Mouse (Mus musculus) limb, embryonic 12.5 days (tissue): Measurements from ENCODE around the gene Zc2hc1b. TPM values are rescaled to one million over a fixed set of nuclear protein-coding genes. Genes with fewer than 3 reads are reported as not detected.

ENCODE experiments used
- ATAC-seq: fragments of 200-750 bp; cut with Nextera tagmentation; 2 replicates; pipeline ENCODE4 v1.8.0; 2017; ENCODE audit warnings: low read depth, moderate TSS enrichment; ENCODE audit not compliant: insufficient number of reproducible peaks, insufficient read depth, low FRiP score, low TSS enrichment
- H3K27ac ChIP-seq: fragments of 300-500 bp; sonication (generic); 2 replicates; pipeline ENCODE4 v1.5.1; 2016; ENCODE audit warnings: mild to moderate bottlenecking, moderate library complexity
- H3K27me3 ChIP-seq: fragments of 300-500 bp; sonication (generic); 2 replicates; pipeline ENCODE4 v1.6.1; 2016; ENCODE audit warnings: mild to moderate bottlenecking, moderate library complexity
- H3K36me3 ChIP-seq: fragments of 300-500 bp; sonication (generic); 2 replicates; pipeline ENCODE4 v1.6.1; 2016; ENCODE audit warnings: mild to moderate bottlenecking, moderate library complexity
- H3K4me1 ChIP-seq: fragments of 300-500 bp; sonication (generic); replicated peaks from 2 replicates; pipeline ENCODE4 v1.6.1; 2016
- H3K4me2 ChIP-seq: fragments of 300-500 bp; sonication (generic); 2 replicates; pipeline ENCODE4 v1.6.1; 2016; ENCODE audit warnings: mild to moderate bottlenecking, moderate library complexity
- H3K4me3 ChIP-seq: fragments of 300-500 bp; sonication (generic); replicated peaks from 2 replicates; pipeline ENCODE4 v1.5.1; 2016; ENCODE audit warnings: mild to moderate bottlenecking
- H3K9ac ChIP-seq: fragments of 300-500 bp; sonication (generic); replicated peaks from 2 replicates; pipeline ENCODE4 v1.6.1; 2016; ENCODE audit warnings: mild to moderate bottlenecking, moderate library complexity
- H3K9me3 ChIP-seq: fragments of 300-500 bp; sonication (generic); 2 replicates; pipeline ENCODE4 v1.6.1; 2016; ENCODE audit warnings: mild to moderate bottlenecking, moderate library complexity
- WGBS: fragments of 180-500 bp; shearing (Covaris S2); methylation state at CpG from one replicate; pipeline ENCODE4 v1.1.7; 2016; 5-methylcytosine and 5-hydroxymethylcytosine counted together
- polyA plus RNA-seq: library from polyadenylated mRNA; unstranded; fragments of >200 nt; fragmentation: Nextera tagmentation; extraction: Ambion mirVana; gene quantifications from 2 replicates; pipeline ENCODE4 v1.2.1, GENCODE M21; 2016

The Zc2hc1b gene
- polyA plus RNA-seq, 1 experiment from 2014 or later, result not detected

DNA sequence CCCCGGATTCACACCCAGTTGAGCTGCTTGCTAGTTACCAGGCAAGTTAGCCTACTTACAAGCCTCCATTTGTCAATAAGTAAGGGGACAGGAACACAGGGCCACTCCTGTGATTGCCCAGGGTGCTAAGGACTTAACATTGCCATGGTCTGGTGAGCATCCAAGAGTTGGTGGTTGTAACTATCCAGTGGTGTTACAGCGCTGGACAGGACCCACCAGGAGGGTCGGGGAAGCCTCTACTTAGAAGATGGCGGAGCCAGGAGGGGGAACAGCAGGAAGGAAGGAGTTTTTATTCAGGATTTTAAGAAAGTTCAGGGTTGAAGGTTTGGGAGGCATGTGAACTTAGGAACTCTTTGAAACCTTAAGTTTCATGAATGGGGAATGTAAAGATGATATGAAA, 64.2 kb downstream of the Zc2hc1b start:
- H3K4me3 ChIP-seq, result no peak overlapping the region
- H3K4me2 ChIP-seq, result no peak overlapping the region
- peaks cover 14% of the 10 kb centered on the region for H3K4me1 ChIP-seq
- no peaks in the 10 kb centered on the region for H3K36me3 ChIP-seq
- ATAC-seq, result no peak
- H3K27me3 ChIP-seq, result no peaks in the 10 kb centered on the region
- no peaks in the 10 kb centered on the region for H3K9me3 ChIP-seq
- no peak overlapping the region for H3K9ac ChIP-seq
- WGBS, result 79% methylated on average over 4 of the region's 4 CpGs
- H3K27ac ChIP-seq, result no peak overlapping the region

DNA sequence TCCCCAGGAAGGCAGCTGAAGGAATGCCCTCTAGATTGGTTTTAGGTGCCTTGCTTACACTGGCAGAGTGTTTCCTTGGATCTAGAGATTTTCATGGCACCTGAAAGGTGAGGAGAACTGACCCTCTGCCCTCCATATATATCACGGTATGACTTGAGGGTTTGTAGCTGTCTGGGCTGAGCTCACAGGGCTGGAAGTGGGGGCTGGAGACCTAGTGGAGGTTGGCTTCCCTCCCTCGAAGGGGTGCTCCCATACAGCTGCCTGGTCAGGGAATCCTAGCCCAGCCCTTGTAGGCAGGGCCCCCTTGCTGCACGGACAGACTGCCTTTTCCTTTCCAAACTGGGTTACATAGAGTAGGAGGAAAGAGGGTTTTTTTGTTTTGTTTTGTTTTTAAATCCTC, 65.0 kb downstream of the Zc2hc1b start:
- H3K4me2 ChIP-seq, result no peak overlapping the region
- no peaks in the 10 kb centered on the region for H3K9me3 ChIP-seq
- H3K27me3 ChIP-seq, result no peaks in the 10 kb centered on the region
- H3K4me3 ChIP-seq, result no peak overlapping the region
- no peak overlapping the region for H3K27ac ChIP-seq
- H3K4me1 ChIP-seq, result peaks cover 21% of the 10 kb centered on the region
- WGBS, result 63% methylated on average over 3 of the region's 3 CpGs
- ATAC-seq, result no peak
- H3K9ac ChIP-seq, result no peak overlapping the region
- H3K36me3 ChIP-seq, result no peaks in the 10 kb centered on the region

DNA sequence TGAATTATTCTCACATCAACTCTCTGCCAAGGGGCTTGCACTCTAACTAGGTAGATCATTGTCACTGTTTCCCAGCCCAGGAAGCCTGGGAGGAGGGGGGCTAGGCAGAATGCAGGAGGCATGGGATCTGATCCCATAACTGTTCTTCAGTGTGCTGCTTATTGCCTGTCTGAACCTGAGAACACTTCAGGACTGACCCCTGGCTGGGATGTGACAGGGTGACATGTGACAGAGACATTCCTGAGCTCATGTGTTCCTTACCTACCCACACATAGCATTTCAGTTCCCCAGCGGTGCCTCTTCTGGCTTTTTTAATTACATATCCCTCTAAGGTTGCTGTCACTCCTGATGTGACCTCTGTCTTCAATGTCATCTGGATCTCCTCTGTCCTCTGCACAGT, 68.0 kb downstream of the Zc2hc1b start:
- ATAC-seq, result no peak
- H3K4me1 ChIP-seq, result peaks cover 19% of the 10 kb centered on the region

DNA sequence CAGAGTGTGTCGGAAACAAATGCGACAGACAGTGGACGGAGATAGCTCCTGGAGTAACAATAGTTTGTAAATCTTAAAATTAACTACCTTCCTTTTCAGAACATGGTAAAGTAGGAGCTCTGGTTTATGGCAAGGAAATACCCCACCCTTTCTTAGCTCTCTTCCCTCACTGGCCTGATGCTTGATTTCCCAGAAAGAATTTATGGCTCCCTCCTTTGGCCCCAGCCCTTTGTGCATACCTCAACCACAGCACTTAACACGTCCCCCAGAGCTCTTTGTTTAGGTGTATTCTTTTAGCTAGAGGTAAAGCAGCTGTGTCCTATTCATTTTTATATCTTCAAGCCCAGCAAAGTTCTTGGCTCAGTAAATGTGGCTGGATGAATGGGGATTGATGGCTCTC, 69.0 kb downstream of the Zc2hc1b start:
- H3K9me3 ChIP-seq, result no peaks in the 10 kb centered on the region
- WGBS, result 54% methylated on average over 4 of the region's 4 CpGs
- H3K4me1 ChIP-seq, result peaks cover 19% of the 10 kb centered on the region
- H3K27me3 ChIP-seq, result no peaks in the 10 kb centered on the region
- no peak overlapping the region for H3K4me2 ChIP-seq
- no peak for ATAC-seq
- H3K9ac ChIP-seq, result no peak overlapping the region
- no peaks in the 10 kb centered on the region for H3K36me3 ChIP-seq
- H3K4me3 ChIP-seq, result no peak overlapping the region
- peak overlapping the region; percentile 24; the same call in 1 of the 2 replicates for H3K27ac ChIP-seq

More for the DNA sequence above, 68.0 kb downstream of the Zc2hc1b start:
- 76% methylated on average over 1 of the region's 1 CpGs for WGBS
- H3K4me3 ChIP-seq, result no peak overlapping the region
- H3K4me2 ChIP-seq, result no peak overlapping the region
- H3K9ac ChIP-seq, result no peak overlapping the region
- no peaks in the 10 kb centered on the region for H3K36me3 ChIP-seq
- no peaks in the 10 kb centered on the region for H3K9me3 ChIP-seq
- no peak overlapping the region for H3K27ac ChIP-seq
- no peaks in the 10 kb centered on the region for H3K27me3 ChIP-seq

DNA sequence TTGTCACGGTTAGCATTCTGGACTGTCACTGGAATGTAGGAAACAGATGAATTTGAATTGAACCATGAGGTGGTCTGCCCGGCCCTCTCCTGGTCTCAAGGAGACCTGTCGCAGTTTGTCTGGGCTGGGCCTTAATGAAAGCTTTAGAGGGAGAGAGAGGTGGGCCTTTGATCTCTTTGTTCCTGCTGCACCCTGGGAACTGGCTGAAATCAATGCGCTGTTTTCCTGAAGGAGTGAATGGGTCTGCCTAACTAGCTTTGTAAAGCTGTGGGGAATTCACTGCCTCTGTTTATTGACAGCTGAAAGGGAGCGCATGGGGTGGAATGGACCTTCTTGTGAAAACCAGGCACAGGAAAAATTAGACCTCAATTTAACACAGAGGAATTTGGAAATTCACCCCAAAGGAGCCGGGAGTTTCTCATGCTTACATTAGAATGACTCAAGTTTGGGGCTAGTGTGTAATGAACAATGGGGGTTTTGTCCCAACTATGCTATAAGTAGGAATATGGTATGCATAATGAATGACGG, 69.7 kb downstream of the Zc2hc1b start:
- H3K4me3 ChIP-seq, result no peak overlapping the region
- peaks cover 19% of the 10 kb centered on the region for H3K4me1 ChIP-seq
- H3K36me3 ChIP-seq, result no peaks in the 10 kb centered on the region
- H3K9ac ChIP-seq, result 0 out of 2 replicates have a peak overlapping the region, but pooled peaks have one; percentile 27
- no peak overlapping the region for H3K4me2 ChIP-seq
- ATAC-seq, result peak; percentile 40; the same call in 1 of the 2 replicates
- H3K27me3 ChIP-seq, result no peaks in the 10 kb centered on the region
- no peaks in the 10 kb centered on the region for H3K9me3 ChIP-seq
- WGBS, result 18% methylated on average over 7 of the region's 7 CpGs
- H3K27ac ChIP-seq, result peak overlapping the region; percentile 84

DNA sequence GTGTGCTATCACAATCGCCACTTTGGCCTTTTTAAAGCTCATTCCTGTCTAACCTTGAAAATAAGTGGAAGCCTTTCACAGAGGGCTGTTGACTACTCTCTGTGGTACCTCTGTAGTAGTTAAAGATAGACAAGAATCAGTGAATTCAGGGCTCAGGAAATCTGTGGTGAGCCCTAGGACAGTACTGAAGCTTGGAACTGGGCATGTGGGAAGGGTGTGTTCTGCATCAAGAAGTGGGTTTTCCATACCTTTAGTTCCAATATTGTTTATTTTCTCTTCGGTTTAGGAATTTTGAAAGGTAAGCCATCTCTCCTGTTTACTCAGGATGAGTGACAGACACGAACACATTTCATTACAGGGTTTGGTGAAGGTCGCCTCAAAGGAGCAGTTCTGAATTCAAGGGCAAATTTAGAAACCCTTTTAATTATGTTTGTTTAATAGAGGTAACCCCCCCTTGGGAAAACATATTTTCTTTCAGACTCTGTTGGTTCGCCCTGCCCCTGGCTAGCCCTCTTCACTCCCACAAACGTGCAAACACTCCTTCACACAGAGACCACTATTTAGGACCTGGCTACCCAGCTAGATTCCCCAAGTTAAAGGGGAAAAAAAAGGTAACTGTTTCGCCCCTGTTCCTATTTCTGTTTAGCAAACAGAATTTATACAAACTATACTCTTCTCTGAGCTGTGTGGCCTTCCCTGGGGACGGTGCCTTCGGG, 70.8 kb downstream of the Zc2hc1b start:
- no peak for ATAC-seq
- H3K36me3 ChIP-seq, result no peaks in the 10 kb centered on the region
- WGBS, result 79% methylated on average over 9 of the region's 9 CpGs

DNA sequence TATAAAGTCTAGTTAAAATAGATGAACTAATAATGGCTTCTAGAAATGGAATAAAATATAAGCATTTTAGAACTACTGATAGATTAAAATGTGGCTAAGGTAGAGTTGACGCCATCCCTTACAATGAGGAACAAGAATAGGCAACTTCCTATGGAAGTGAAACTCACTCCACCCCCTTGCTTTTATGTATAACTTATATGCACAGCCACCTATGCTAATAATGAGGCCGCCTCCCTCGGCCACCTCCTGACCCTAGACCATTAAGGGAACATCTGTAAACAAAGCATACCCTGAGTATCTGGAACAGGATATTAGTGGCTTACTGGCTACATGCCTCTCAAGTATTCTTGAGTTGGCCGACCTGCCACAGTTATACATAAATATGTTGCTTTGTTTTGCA, 74.0 kb downstream of the Zc2hc1b start:
- ATAC-seq, result no peak
- no peak overlapping the region for H3K9ac ChIP-seq
- no peaks in the 10 kb centered on the region for H3K9me3 ChIP-seq
- no peak overlapping the region for H3K4me3 ChIP-seq
- no peaks in the 10 kb centered on the region for H3K27me3 ChIP-seq
- H3K4me2 ChIP-seq, result no peak overlapping the region
- 85% methylated on average over 4 of the region's 4 CpGs for WGBS
- H3K4me1 ChIP-seq, result peaks cover 10% of the 10 kb centered on the region
- no peaks in the 10 kb centered on the region for H3K36me3 ChIP-seq
- H3K27ac ChIP-seq, result no peak overlapping the region

More for the DNA sequence above, 70.8 kb downstream of the Zc2hc1b start:
- no peak overlapping the region for H3K4me3 ChIP-seq
- H3K9ac ChIP-seq, result no peak overlapping the region
- no peak overlapping the region for H3K4me2 ChIP-seq
- H3K27ac ChIP-seq, result peak overlapping the region; percentile 84
- H3K27me3 ChIP-seq, result no peaks in the 10 kb centered on the region
- no peaks in the 10 kb centered on the region for H3K9me3 ChIP-seq
- H3K4me1 ChIP-seq, result peaks cover 19% of the 10 kb centered on the region

DNA sequence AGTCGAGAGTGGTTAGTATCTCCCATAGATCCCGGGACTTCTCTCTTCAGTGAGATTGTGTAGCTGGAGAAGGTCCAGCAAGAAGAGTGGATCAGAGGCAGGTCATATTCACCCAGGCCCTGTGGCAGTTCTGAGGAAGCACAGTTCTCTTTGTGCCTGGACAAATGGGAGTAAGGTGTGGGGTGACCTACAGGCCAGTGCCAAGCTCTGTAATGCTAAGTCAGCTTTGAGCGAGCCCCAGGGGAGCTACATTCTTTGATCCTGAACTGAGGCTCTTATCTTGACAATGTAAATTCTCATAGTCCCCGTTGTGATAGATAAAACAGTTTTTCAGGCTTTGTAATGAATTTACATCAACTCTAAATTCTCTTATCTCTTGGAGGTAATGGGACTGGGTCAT, 75.5 kb downstream of the Zc2hc1b start:
- no peak for ATAC-seq
- H3K9me3 ChIP-seq, result no peaks in the 10 kb centered on the region
- no peaks in the 10 kb centered on the region for H3K27me3 ChIP-seq
- H3K4me2 ChIP-seq, result no peak overlapping the region
- whole genome bisulfite sequencing, result 57% methylated on average over 4 of the region's 4 CpGs
- no peak overlapping the region for H3K9ac ChIP-seq
- H3K4me3 ChIP-seq, result no peak overlapping the region
- no peak overlapping the region for H3K27ac ChIP-seq
- no peaks in the 10 kb centered on the region for H3K36me3 ChIP-seq
- no peaks in the 10 kb centered on the region for H3K4me1 ChIP-seq

DNA sequence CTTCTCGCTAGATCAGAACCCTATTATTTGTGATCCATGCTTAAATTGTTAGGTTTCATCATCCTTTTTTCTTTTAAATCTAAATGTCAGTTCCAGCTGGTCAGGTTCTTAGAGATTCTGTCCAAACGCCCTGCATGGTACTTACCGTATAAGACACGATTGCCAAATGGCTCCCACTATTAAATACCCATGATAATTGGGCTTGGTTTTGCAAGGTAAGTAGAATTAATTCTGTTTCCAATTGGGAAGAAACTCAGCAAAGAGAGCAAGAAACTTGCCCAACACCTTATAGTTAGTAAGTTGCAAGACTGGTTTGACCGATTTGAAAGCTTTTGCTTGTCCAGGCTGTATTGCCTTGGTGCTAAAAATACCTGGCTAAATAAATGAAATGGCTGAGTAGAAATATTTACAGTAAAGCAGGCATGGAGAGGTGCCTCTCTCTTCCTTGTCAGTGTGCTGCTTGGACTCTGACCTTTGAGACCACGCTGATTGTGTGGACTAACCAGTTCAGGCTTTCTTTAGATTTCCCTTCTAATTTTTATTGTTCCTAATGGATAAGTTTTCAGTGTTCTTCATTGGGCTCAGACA, 77.7 kb downstream of the Zc2hc1b start:
- Histone ChIP-seq H3K27me3 (no peaks in the 10 kb centered on the region), H3K4me1 (no peaks in the 10 kb centered on the region), H3K9me3 (no peaks in the 10 kb centered on the region), H3K36me3 (no peaks in the 10 kb centered on the region), H3K27ac (no peak overlapping the region), H3K4me2 (no peak overlapping the region), H3K9ac (no peak overlapping the region), H3K4me3 (no peak overlapping the region)
- 89% methylated on average over 6 of the region's 6 CpGs for WGBS
- no peak for ATAC-seq
